Mouse (Mus musculus) testis, adult 2 months (tissue): Measurements from ENCODE around the gene Efcab12. TPM values are rescaled to one million over a fixed set of nuclear protein-coding genes. Genes with fewer than 3 reads are reported as not detected.

Experiments used
- H3K27ac ChIP-seq: fragments of 200-500 bp; 2 replicates; pipeline ENCODE4 v1.5.1; 2012; ENCODE audit warnings: low read depth, low read length; ENCODE audit not compliant: control insufficient read depth, insufficient read depth
- H3K27me3 ChIP-seq: fragments of 200-500 bp; 2 replicates; pipeline ENCODE4 v1.6.1; 2012; ENCODE audit warnings: mild to moderate bottlenecking, low read length, moderate library complexity; ENCODE audit not compliant: control insufficient read depth, insufficient read depth
- H3K36me3 ChIP-seq: fragments of 200-500 bp; 2 replicates; pipeline ENCODE4 v1.6.1; 2012; ENCODE audit warnings: mild to moderate bottlenecking, low read length; ENCODE audit not compliant: control insufficient read depth, insufficient read depth
- H3K4me1 ChIP-seq: fragments of 200-500 bp; 2 replicates; pipeline ENCODE4 v1.6.1; 2012; ENCODE audit warnings: low read length; ENCODE audit not compliant: control insufficient read depth, insufficient read depth
- H3K4me3 ChIP-seq: fragments of 200-500 bp; 2 replicates; pipeline ENCODE4 v1.5.1; 2012; ENCODE audit warnings: low read depth, mild to moderate bottlenecking, low read length, moderate library complexity, mixed read lengths; ENCODE audit not compliant: control insufficient read depth
- CTCF ChIP-seq: fragments of 200-500 bp; IDR thresholded peaks from 2 replicates; pipeline ENCODE4 v1.5.1; 2012; ENCODE audit warnings: low read depth, mild to moderate bottlenecking, inconsistent platforms, low read length, moderate library complexity; ENCODE audit not compliant: control insufficient read depth, insufficient read depth, insufficient replicate concordance
- POLR2A ChIP-seq: fragments of 200-500 bp; IDR thresholded peaks from 2 replicates; pipeline ENCODE4 v1.6.1; 2012; ENCODE audit warnings: low read depth, mild to moderate bottlenecking, inconsistent platforms, low read length, moderate library complexity; ENCODE audit not compliant: control insufficient read depth
- polyA plus RNA-seq: library from polyadenylated mRNA; depleted of rRNA; stranded (reverse); fragments of >200 nt; gene quantifications from 2 replicates; pipeline ENCODE4 v1.2.3, GENCODE M21; 2012

Gene Efcab12
- polyA plus RNA-seq, 1 experiment: 26.2 TPM

GRCm38 (mm10) chr6:115853985-115854384 lies 15.8 kb upstream of the Efcab12 start:
- peak overlapping the region; percentile 100 for H3K4me3 ChIP-seq
- TF ChIP-seq CTCF (no peak), POLR2A (no peak)
- no peaks in the 10 kb centered on the region; the same call in 1 of the 2 replicates for H3K36me3 ChIP-seq
- peaks cover 2% of the 10 kb centered on the region for H3K4me1 ChIP-seq
- H3K27ac ChIP-seq: peak overlapping the region; percentile 100
- H3K27me3 ChIP-seq: no peaks in the 10 kb centered on the region

- TF ChIP-seq CTCF (peak; percentile 25; the same call in 1 of the 2 replicates), POLR2A (peak; percentile 78)
- H3K27me3 ChIP-seq: no peaks in the 10 kb centered on the region
- H3K36me3 ChIP-seq: no peaks in the 10 kb centered on the region; the same call in 1 of the 2 replicates
Observed at GRCm38 (mm10) chr6:115853091-115853813, 15.0 kb upstream of the Efcab12 start, which contains the start of the genes Mbd4 and Ift122. Mbd4 (minus strand) TSS chr6:115853371. Ift122 (plus strand) TSS chr6:115853470.

GRCm38 (mm10) chr6:115852446-115853090 lies 14.4 kb upstream of the Efcab12 start:
- H3K36me3 ChIP-seq: no peaks in the 10 kb centered on the region; the same call in 1 of the 2 replicates
- H3K4me3 ChIP-seq: peak overlapping the region; percentile 100
- no peaks in the 10 kb centered on the region for H3K27me3 ChIP-seq
- peak overlapping the region; percentile 85 for H3K27ac ChIP-seq
- TF ChIP-seq POLR2A: no peak; the same call in 1 of the 2 replicates
- TF ChIP-seq CTCF: no peak
- peaks cover 2% of the 10 kb centered on the region for H3K4me1 ChIP-seq

More at GRCm38 (mm10) chr6:115853091-115853813, 15.0 kb upstream of the Efcab12 start, which contains the start of the genes Mbd4 and Ift122:
- Histone ChIP-seq H3K4me3 (peak within 1 kb of the TSS; percentile 100), H3K4me1 (peaks cover 2% of the 10 kb centered on the region), H3K27ac (peak within 1 kb of the TSS; percentile 100)

- TF ChIP-seq CTCF (no peak), POLR2A (no peak)
- H3K27ac ChIP-seq: no peak overlapping the region
- H3K27me3 ChIP-seq: no peaks in the 10 kb centered on the region
- no peaks in the 10 kb centered on the region for H3K36me3 ChIP-seq
- H3K4me1 ChIP-seq: no peaks in the 10 kb centered on the region
- H3K4me3 ChIP-seq: no peak overlapping the region
Observed at GRCm38 (mm10) chr6:115848598-115849304, 10.5 kb upstream of the Efcab12 start.

GRCm38 (mm10) chr6:115846640-115847411 lies 8.6 kb upstream of the Efcab12 start:
- H3K36me3 ChIP-seq: no peaks in the 10 kb centered on the region
- H3K4me3 ChIP-seq: no peak overlapping the region
- TF ChIP-seq CTCF (peak; percentile 34; the same call in 1 of the 2 replicates), POLR2A (no peak)
- no peak overlapping the region for H3K27ac ChIP-seq
- H3K27me3 ChIP-seq: no peaks in the 10 kb centered on the region
- no peaks in the 10 kb centered on the region for H3K4me1 ChIP-seq

GRCm38 (mm10) chr6:115845006-115845405 lies 6.8 kb upstream of the Efcab12 start:
- no peaks in the 10 kb centered on the region for H3K36me3 ChIP-seq
- H3K4me1 ChIP-seq: no peaks in the 10 kb centered on the region
- no peak overlapping the region for H3K27ac ChIP-seq
- no peak overlapping the region for H3K4me3 ChIP-seq
- no peaks in the 10 kb centered on the region for H3K27me3 ChIP-seq
- TF ChIP-seq POLR2A: no peak
- TF ChIP-seq CTCF: no peak

GRCm38 (mm10) chr6:115838745-115839144 lies 533 bp upstream of the Efcab12 start:
- Histone ChIP-seq H3K27ac (no peak overlapping the region), H3K4me3 (peak overlapping the region; percentile 89)
- TF ChIP-seq CTCF (no peak), POLR2A (no peak)

More at GRCm38 (mm10) chr6:115838745-115839144, 533 bp upstream of the Efcab12 start:
- Histone ChIP-seq H3K4me1 (peaks cover 8% of the 10 kb centered on the region), H3K27me3 (no peaks in the 10 kb centered on the region), H3K36me3 (no peaks in the 10 kb centered on the region)
